Mouse (Mus musculus) frontal cortex, postnatal 36 days (tissue): ENCODE results near the gene Ano1.

ENCODE experiments used
- DNase-seq, 2 experiments: peaks; one replicate each; pipeline ENCODE4 v3.0.0; 2022; ENCODE audit warnings: low spot score in 2 of 2

Ano1 gene

GRCm38 (mm10) chr7:144539146-144539545 lies 212.6 kb downstream of the Ano1 start:
- DNase-seq = no peak
